Mouse (Mus musculus) erythroblast, adult 5-6 weeks (primary cell): ENCODE results near the gene Cd55. TPM values are rescaled to one million over a fixed set of nuclear protein-coding genes. Genes with fewer than 3 reads are reported as not detected.
"Not testable (repeated sequence)": the region's sequence is repeated elsewhere in the genome, so short reads cannot be mapped to it uniquely, and the experiment has no call there.

Experiments
- ATAC-seq: replicated peaks from 2 replicates; pipeline ENCODE4 v1.8.0; 2016; ENCODE audit warnings: moderate number of reproducible peaks, mild to moderate bottlenecking, moderate TSS enrichment, inconsistent platforms; ENCODE audit not compliant: poor library complexity, low FRiP score, severe bottlenecking
- total RNA-seq, 2 experiments: library from RNA; stranded (forward) in 1 of 2; stranded (reverse) in 1 of 2; fragments of 150-400 nt in 1 of 2; fragments of 200-764, 138-1000 nt in 1 of 2; gene quantifications; 2 replicates each; pipeline versions ENCODE4 v1.2.3 to v1.2.4; 2015 to 2017; ENCODE audit warnings: low replicate concordance in 2 of 2

The Cd55 gene
- total RNA-seq, 2 experiments from 2014 or later, result 29.1 to 51.5 TPM

DNA sequence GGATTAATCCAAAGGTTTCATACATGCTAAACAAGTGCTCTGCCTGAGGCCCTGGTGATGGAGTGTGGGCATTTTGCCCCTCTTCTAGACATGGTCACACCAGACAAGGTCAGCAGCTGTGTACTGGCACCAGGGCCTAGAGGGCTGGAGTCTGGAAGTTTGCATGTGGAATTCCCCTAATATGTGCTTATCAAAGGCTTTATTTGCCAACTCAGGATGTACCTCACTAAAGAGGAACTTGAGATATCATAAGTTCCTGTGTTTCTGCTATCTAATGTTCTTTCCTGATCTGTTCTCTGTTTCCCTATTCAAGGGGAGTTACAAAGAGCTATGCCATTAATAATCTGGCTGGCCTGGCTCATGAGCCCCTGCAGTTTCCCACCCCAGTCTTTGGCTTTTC, 33.9 kb downstream of the Cd55 start:
- not testable (repeated sequence) for ATAC-seq

GRCm38 (mm10) chr1:130427175-130427853, 35.2 kb downstream of the Cd55 start:
- ATAC-seq, result not testable (repeated sequence)

DNA sequence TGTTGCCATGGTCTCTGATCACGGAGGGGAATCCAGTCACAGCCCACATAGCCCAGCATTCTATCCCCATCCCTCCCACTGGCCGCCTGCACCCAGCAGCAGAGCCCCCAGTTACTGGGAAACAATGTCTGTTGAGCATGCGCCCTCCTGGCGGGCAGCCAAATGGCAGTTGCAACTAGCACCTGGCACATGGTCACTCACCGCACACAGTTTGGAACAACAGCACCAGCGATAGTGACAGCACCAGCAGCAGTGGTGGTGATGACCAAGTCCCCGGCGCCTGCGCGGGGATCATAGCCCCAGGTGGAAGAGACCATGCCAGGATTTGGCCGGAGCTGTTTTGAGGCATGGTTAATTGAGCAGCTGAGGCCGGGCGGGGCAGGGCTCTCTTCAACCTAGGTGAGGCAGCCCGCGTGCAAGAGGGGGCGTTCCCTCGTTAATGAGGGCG, 39.9 kb downstream of the Cd55 start, which contains the start of gene Cd55b:
Gene Cd55b (minus strand): TSS at position 346 of the 448 bp plus-strand sequence.
- no peak for ATAC-seq

DNA sequence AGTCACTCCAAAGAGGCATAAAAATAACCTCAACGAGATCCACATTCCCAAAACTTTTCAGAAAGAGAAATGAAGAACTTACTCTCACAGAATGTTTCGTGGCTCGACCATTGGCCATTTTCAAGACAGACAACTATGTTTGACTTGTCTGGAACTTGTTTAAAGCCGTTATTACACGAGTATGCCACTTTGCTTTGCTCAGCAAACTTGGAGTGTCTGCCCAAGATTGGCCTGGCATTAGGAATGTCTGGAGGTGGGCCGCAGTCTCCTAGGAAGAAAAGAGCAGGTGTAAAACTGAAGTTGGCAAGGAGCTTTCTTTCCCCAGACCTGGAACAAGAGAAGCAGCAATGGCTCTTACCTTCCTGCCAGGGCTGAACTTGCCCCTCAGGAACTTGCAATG, 40.5 kb downstream of the Cd55 start:
- ATAC-seq, result peak; percentile 68

DNA sequence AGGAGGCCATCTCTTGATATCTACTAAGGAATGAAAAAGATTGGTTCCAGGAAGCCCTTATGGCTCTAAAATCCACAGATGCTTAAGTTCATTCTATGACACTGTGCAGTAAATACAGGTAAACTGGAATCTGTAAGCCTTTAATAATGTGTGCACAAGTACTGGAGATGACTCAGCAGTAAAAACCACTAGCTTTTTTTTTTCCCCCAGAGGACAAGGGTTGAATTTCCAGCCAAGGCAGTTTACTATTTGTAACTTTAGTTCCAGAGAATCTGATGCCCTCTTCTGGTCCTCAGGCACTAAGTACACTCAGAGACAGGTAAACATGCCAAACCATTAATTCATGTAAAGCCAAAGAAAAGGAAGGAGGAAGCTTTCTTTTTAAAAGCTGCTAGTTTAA, 65.4 kb downstream of the Cd55 start:
- not testable (repeated sequence) for ATAC-seq

Other genes with a start within 250 kb of the Cd55 start
- gene Cd55b, start 39.7 kb downstream of the Cd55 start, total RNA-seq (2015; ENCODE audit: low replicate concordance), result 3.1 TPM in 1 of 2 replicates, not detected in the other
- not detected in 2 replicates for gene Cd55b, start 39.7 kb downstream of the Cd55 start, total RNA-seq (2017; ENCODE audit: low replicate concordance)
- gene Zp3r, start 166.9 kb upstream of the Cd55 start, total RNA-seq (2015; ENCODE audit: low replicate concordance), result 0.42 TPM in 1 of 2 replicates, not detected in the other
- gene Zp3r, start 166.9 kb upstream of the Cd55 start, total RNA-seq (2017; ENCODE audit: low replicate concordance), result not detected in 2 replicates
- 1.7 TPM in 1 of 2 replicates, not detected in the other for gene C4bp, start 198.9 kb upstream of the Cd55 start, total RNA-seq (2015; ENCODE audit: low replicate concordance)
- gene C4bp, start 198.9 kb upstream of the Cd55 start, total RNA-seq (2017; ENCODE audit: low replicate concordance), result 0.56 TPM in 1 of 2 replicates, not detected in the other